Mouse (Mus musculus) midbrain, embryonic 10.5 days (tissue): ENCODE measurements around the gene Snx29. TPM values are rescaled to one million over a fixed set of nuclear protein-coding genes. Genes with fewer than 3 reads are reported as not detected.

ENCODE experiments used
- DNase-seq: peaks from one replicate; pipeline ENCODE4 v3.0.0-alpha.2; 2017; ENCODE audit warnings: low spot score
- H3K27ac ChIP-seq: fragments of 300-500 bp; sonication (generic); replicated peaks from 2 replicates; pipeline ENCODE4 v1.5.1; 2016; ENCODE audit warnings: mild to moderate bottlenecking
- H3K27me3 ChIP-seq: fragments of 300-500 bp; sonication (generic); 2 replicates; pipeline ENCODE4 v1.6.1; 2016; ENCODE audit warnings: low read depth, mild to moderate bottlenecking; ENCODE audit not compliant: poor library complexity, severe bottlenecking
- H3K36me3 ChIP-seq: fragments of 300-500 bp; sonication (generic); 2 replicates; pipeline ENCODE4 v1.6.1; 2016; ENCODE audit warnings: mild to moderate bottlenecking, moderate library complexity
- H3K4me1 ChIP-seq: fragments of 300-500 bp; sonication (generic); 2 replicates; pipeline ENCODE4 v1.6.1; 2016
- H3K4me3 ChIP-seq: fragments of 300-500 bp; sonication (generic); 2 replicates; pipeline ENCODE4 v1.5.1; 2016; ENCODE audit warnings: mild to moderate bottlenecking, moderate library complexity
- H3K9me3 ChIP-seq: fragments of 300-500 bp; sonication (generic); replicated peaks from 2 replicates; pipeline ENCODE4 v1.6.1; 2016; ENCODE audit warnings: mild to moderate bottlenecking
- WGBS: fragments of 180-500 bp; shearing (Covaris S2); methylation state at CpG from one replicate; pipeline ENCODE4 v1.1.7; 2016; 5-methylcytosine and 5-hydroxymethylcytosine counted together
- polyA plus RNA-seq: library from polyadenylated mRNA; unstranded; fragments of >200 nt; fragmentation: Nextera tagmentation; extraction: Ambion mirVana; gene quantifications from 2 replicates; pipeline ENCODE4 v1.2.1, GENCODE M21; 2016

Snx29 gene
- polyA plus RNA-seq, 1 experiment from 2014 or later, result 9.7 TPM

GRCm38 (mm10) chr16:11637794-11638193, 315.1 kb downstream of the Snx29 start:
- Histone ChIP-seq H3K36me3 (no peaks in the 10 kb centered on the region), H3K27me3 (no peaks in the 10 kb centered on the region), H3K27ac (peak overlapping the region; percentile 74; the same call in 1 of the 2 replicates), H3K4me1 (peaks cover 18% of the 10 kb centered on the region), H3K4me3 (no peak overlapping the region), H3K9me3 (no peaks in the 10 kb centered on the region)
- DNase-seq, result no peak

GRCm38 (mm10) chr16:11638739-11639138, 316.0 kb downstream of the Snx29 start:
- no peak for DNase-seq
- no peaks in the 10 kb centered on the region for H3K9me3 ChIP-seq
- H3K27ac ChIP-seq, result no peak overlapping the region
- H3K27me3 ChIP-seq, result no peaks in the 10 kb centered on the region
- WGBS, result 86% methylated on average over 1 of the region's 1 CpGs
- no peaks in the 10 kb centered on the region for H3K36me3 ChIP-seq
- no peak overlapping the region for H3K4me3 ChIP-seq
- peaks cover 23% of the 10 kb centered on the region for H3K4me1 ChIP-seq

- peaks cover 23% of the 10 kb centered on the region for H3K4me1 ChIP-seq
- no peak overlapping the region for H3K4me3 ChIP-seq
- DNase-seq, result no peak
- no peaks in the 10 kb centered on the region for H3K27me3 ChIP-seq
- no peaks in the 10 kb centered on the region for H3K36me3 ChIP-seq
- 89% methylated on average over 8 of the region's 8 CpGs for WGBS
- H3K27ac ChIP-seq, result no peak overlapping the region
- H3K9me3 ChIP-seq, result no peaks in the 10 kb centered on the region
Observed at GRCm38 (mm10) chr16:11639936-11640335, 317.2 kb downstream of the Snx29 start.

GRCm38 (mm10) chr16:11643603-11644002, 320.9 kb downstream of the Snx29 start:
- no peak for DNase-seq
- no peaks in the 10 kb centered on the region for H3K36me3 ChIP-seq
- no peak overlapping the region for H3K4me3 ChIP-seq
- peaks cover 10% of the 10 kb centered on the region; the same call in 1 of the 2 replicates for H3K4me1 ChIP-seq
- H3K27me3 ChIP-seq, result no peaks in the 10 kb centered on the region
- no peaks in the 10 kb centered on the region for H3K9me3 ChIP-seq
- whole genome bisulfite sequencing, result 70% methylated on average over 6 of the region's 6 CpGs
- no peak overlapping the region for H3K27ac ChIP-seq

GRCm38 (mm10) chr16:11644399-11644798, 321.7 kb downstream of the Snx29 start:
- no peaks in the 10 kb centered on the region for H3K9me3 ChIP-seq
- peaks cover 10% of the 10 kb centered on the region; the same call in 1 of the 2 replicates for H3K4me1 ChIP-seq
- no peaks in the 10 kb centered on the region for H3K27me3 ChIP-seq
- H3K27ac ChIP-seq, result no peak overlapping the region
- H3K4me3 ChIP-seq, result no peak overlapping the region
- WGBS, result 83% methylated on average over 2 of the region's 2 CpGs
- no peaks in the 10 kb centered on the region for H3K36me3 ChIP-seq
- no peak for DNase-seq

- Histone ChIP-seq H3K36me3 (no peaks in the 10 kb centered on the region), H3K9me3 (no peaks in the 10 kb centered on the region), H3K27ac (no peak overlapping the region), H3K4me1 (peaks cover 10% of the 10 kb centered on the region; the same call in 1 of the 2 replicates), H3K4me3 (no peak overlapping the region), H3K27me3 (no peaks in the 10 kb centered on the region)
- WGBS, result 51% methylated on average over 4 of the region's 4 CpGs
- no peak for DNase-seq
Observed at GRCm38 (mm10) chr16:11645668-11646067, 323.0 kb downstream of the Snx29 start.

- no peak overlapping the region for H3K4me3 ChIP-seq
Observed at GRCm38 (mm10) chr16:11646745-11647289, 324.1 kb downstream of the Snx29 start.

GRCm38 (mm10) chr16:11648169-11648688, 325.5 kb downstream of the Snx29 start:
- DNase-seq, result no peak
- Histone ChIP-seq H3K36me3 (no peaks in the 10 kb centered on the region), H3K4me1 (peaks cover 9% of the 10 kb centered on the region; the same call in 1 of the 2 replicates), H3K4me3 (no peak overlapping the region), H3K27me3 (no peaks in the 10 kb centered on the region), H3K27ac (0 out of 2 replicates have a peak overlapping the region, but pooled peaks have one; percentile 42), H3K9me3 (no peaks in the 10 kb centered on the region)
- WGBS, result 75% methylated on average over 1 of the region's 1 CpGs

More at GRCm38 (mm10) chr16:11646745-11647289, 324.1 kb downstream of the Snx29 start:
- 83% methylated on average over 4 of the region's 4 CpGs for WGBS
- Histone ChIP-seq H3K36me3 (no peaks in the 10 kb centered on the region), H3K27me3 (no peaks in the 10 kb centered on the region), H3K27ac (no peak overlapping the region), H3K4me1 (peaks cover 10% of the 10 kb centered on the region; the same call in 1 of the 2 replicates), H3K9me3 (no peaks in the 10 kb centered on the region)
- no peak for DNase-seq

GRCm38 (mm10) chr16:11652686-11653366, 330.1 kb downstream of the Snx29 start:
- no peaks in the 10 kb centered on the region for H3K9me3 ChIP-seq
- H3K4me3 ChIP-seq, result no peak overlapping the region
- H3K27me3 ChIP-seq, result no peaks in the 10 kb centered on the region
- DNase-seq, result no peak
- H3K4me1 ChIP-seq, result peaks cover 13% of the 10 kb centered on the region; the same call in 1 of the 2 replicates
- H3K27ac ChIP-seq, result no peak overlapping the region
- no peaks in the 10 kb centered on the region for H3K36me3 ChIP-seq
- WGBS, result 72% methylated on average over 2 of the region's 2 CpGs

- no peak overlapping the region for H3K27ac ChIP-seq
- no peaks in the 10 kb centered on the region for H3K27me3 ChIP-seq
- H3K4me1 ChIP-seq, result 0 out of 2 replicates have a peak, but pooled peaks cover 7% of the 10 kb centered on the region
- no peaks in the 10 kb centered on the region for H3K36me3 ChIP-seq
- no peaks in the 10 kb centered on the region for H3K9me3 ChIP-seq
- H3K4me3 ChIP-seq, result no peak overlapping the region
- WGBS, result 93% methylated on average over 3 of the region's 3 CpGs
- DNase-seq, result no peak
Observed at GRCm38 (mm10) chr16:11655893-11656292, 333.2 kb downstream of the Snx29 start.

GRCm38 (mm10) chr16:11657111-11657510, 334.4 kb downstream of the Snx29 start:
- DNase-seq, result no peak
- WGBS, result 62% methylated on average over 1 of the region's 1 CpGs
- H3K4me1 ChIP-seq, result 0 out of 2 replicates have a peak, but pooled peaks cover 7% of the 10 kb centered on the region

GRCm38 (mm10) chr16:11659111-11659720, 336.5 kb downstream of the Snx29 start:
- Histone ChIP-seq H3K27me3 (no peaks in the 10 kb centered on the region), H3K36me3 (no peaks in the 10 kb centered on the region), H3K27ac (no peak overlapping the region), H3K4me1 (0 out of 2 replicates have a peak, but pooled peaks cover 7% of the 10 kb centered on the region), H3K9me3 (no peaks in the 10 kb centered on the region), H3K4me3 (no peak overlapping the region)
- WGBS, result 87% methylated on average over 6 of the region's 6 CpGs
- DNase-seq, result no peak

More at GRCm38 (mm10) chr16:11657111-11657510, 334.4 kb downstream of the Snx29 start:
- Histone ChIP-seq H3K27ac (peak overlapping the region; percentile 55; the same call in 1 of the 2 replicates), H3K4me3 (no peak overlapping the region), H3K36me3 (no peaks in the 10 kb centered on the region), H3K9me3 (no peaks in the 10 kb centered on the region), H3K27me3 (no peaks in the 10 kb centered on the region)
